Mouse (Mus musculus) kidney, embryonic 16.5 days (tissue): Measurements from ENCODE around the gene Hoxd9. TPM values are rescaled to one million over a fixed set of nuclear protein-coding genes. Genes with fewer than 3 reads are reported as not detected.
A peak's percentile ranks its signal among the peaks of the same experiment; 100 is the strongest.

ENCODE experiments used
- ATAC-seq: fragments of 200-750 bp; cut with Nextera tagmentation; 2 replicates; pipeline ENCODE4 v1.8.0; 2017; ENCODE audit warnings: moderate TSS enrichment; ENCODE audit not compliant: low FRiP score, low TSS enrichment
- H3K27ac ChIP-seq: fragments of 300-500 bp; sonication (generic); 2 replicates; pipeline ENCODE4 v1.5.1; 2014; ENCODE audit warnings: low read length
- H3K27me3 ChIP-seq: fragments of 300-500 bp; sonication (generic); 2 replicates; pipeline ENCODE4 v1.6.1; 2014; ENCODE audit warnings: low read length, control low read depth, mixed read lengths; ENCODE audit not compliant: insufficient read depth
- H3K36me3 ChIP-seq: fragments of 300-500 bp; sonication (generic); 2 replicates; pipeline ENCODE4 v1.6.1; 2014; ENCODE audit warnings: low read length, control low read depth, mixed read lengths; ENCODE audit not compliant: insufficient read depth
- H3K4me1 ChIP-seq: fragments of 300-500 bp; sonication (generic); 2 replicates; pipeline ENCODE4 v1.6.1; 2014; ENCODE audit warnings: low read length, control low read depth, mixed read lengths; ENCODE audit not compliant: insufficient read depth
- H3K4me2 ChIP-seq: fragments of 300-500 bp; sonication (generic); replicated peaks from 2 replicates; pipeline ENCODE4 v1.6.1; 2014; ENCODE audit warnings: low read depth, low read length
- H3K4me3 ChIP-seq: fragments of 300-500 bp; sonication (generic); 2 replicates; pipeline ENCODE4 v1.5.1; 2014; ENCODE audit warnings: mild to moderate bottlenecking, low read length
- H3K9ac ChIP-seq: fragments of 300-500 bp; sonication (generic); replicated peaks from 2 replicates; pipeline ENCODE4 v1.6.1; 2014; ENCODE audit warnings: low read length
- H3K9me3 ChIP-seq: fragments of 300-500 bp; sonication (generic); 2 replicates; pipeline ENCODE4 v1.6.1; 2016; ENCODE audit warnings: low read length, control low read depth
- WGBS: fragments of 180-500 bp; shearing (Covaris S2); extraction: QIAGEN DNeasy Blood & Tissue Kit; methylation state at CpG from one replicate; pipeline ENCODE4 v1.1.7; 2014; 5-methylcytosine and 5-hydroxymethylcytosine counted together
- polyA plus RNA-seq: library from polyadenylated mRNA; unstranded; fragments of >200 nt; fragmentation: Nextera tagmentation; extraction: Ambion mirVana; gene quantifications from 2 replicates; pipeline ENCODE4 v1.2.1, GENCODE M21; 2015

Hoxd9 gene
- polyA plus RNA-seq, 1 experiment from 2014 or later, result 38.4 TPM

GRCm38 (mm10) chr2:74741979-74742277, 44.4 kb downstream of the Hoxd9 start:
- Histone ChIP-seq H3K27ac (peak overlapping the region; percentile 10), H3K36me3 (no peaks in the 10 kb centered on the region), H3K27me3 (peaks cover 20% of the 10 kb centered on the region), H3K9ac (no peak overlapping the region), H3K4me1 (peaks cover 68% of the 10 kb centered on the region), H3K4me2 (no peak overlapping the region), H3K4me3 (no peak overlapping the region), H3K9me3 (no peaks in the 10 kb centered on the region)
- ATAC-seq, result no peak

GRCm38 (mm10) chr2:74745540-74746297, 48.2 kb downstream of the Hoxd9 start:
- ATAC-seq, result no peak
- Histone ChIP-seq H3K4me3 (peak overlapping the region; percentile 41), H3K27ac (peak overlapping the region; percentile 22), H3K36me3 (no peaks in the 10 kb centered on the region), H3K4me1 (peaks cover 57% of the 10 kb centered on the region), H3K4me2 (peak overlapping the region; percentile 55), H3K9ac (peak overlapping the region; percentile 64), H3K27me3 (peaks cover 21% of the 10 kb centered on the region), H3K9me3 (no peaks in the 10 kb centered on the region)
- WGBS, result 27% methylated on average over 6 of the region's 6 CpGs

- Histone ChIP-seq H3K27me3 (peaks cover 24% of the 10 kb centered on the region), H3K27ac (peak overlapping the region; percentile 66), H3K9ac (peak overlapping the region; percentile 64), H3K9me3 (no peaks in the 10 kb centered on the region), H3K4me2 (peak overlapping the region; percentile 55), H3K36me3 (no peaks in the 10 kb centered on the region), H3K4me1 (peaks cover 50% of the 10 kb centered on the region), H3K4me3 (peak overlapping the region; percentile 41)
- peak; percentile 5; the same call in 1 of the 2 replicates for ATAC-seq
- WGBS, result 11% methylated on average over 57 of the region's 58 CpGs
Observed at GRCm38 (mm10) chr2:74746298-74746921, 48.9 kb downstream of the Hoxd9 start.

- H3K27ac ChIP-seq, result peak overlapping the region; percentile 66; the same call in 1 of the 2 replicates
- H3K9me3 ChIP-seq, result no peaks in the 10 kb centered on the region
- peak overlapping the region; percentile 64 for H3K9ac ChIP-seq
- H3K4me3 ChIP-seq, result peak overlapping the region; percentile 41
- 12% methylated on average over 24 of the region's 24 CpGs for WGBS
- peaks cover 29% of the 10 kb centered on the region for H3K27me3 ChIP-seq
- no peaks in the 10 kb centered on the region for H3K36me3 ChIP-seq
- peak; percentile 36; the same call in 1 of the 2 replicates for ATAC-seq
- peak overlapping the region; percentile 55 for H3K4me2 ChIP-seq
- H3K4me1 ChIP-seq, result peaks cover 44% of the 10 kb centered on the region
Observed at GRCm38 (mm10) chr2:74747006-74747405, 49.5 kb downstream of the Hoxd9 start.

GRCm38 (mm10) chr2:74747661-74748141, 50.2 kb downstream of the Hoxd9 start:
- Histone ChIP-seq H3K4me1 (peaks cover 47% of the 10 kb centered on the region), H3K27ac (peak overlapping the region; percentile 31; the same call in 1 of the 2 replicates), H3K36me3 (no peaks in the 10 kb centered on the region), H3K9me3 (no peaks in the 10 kb centered on the region), H3K4me2 (peak overlapping the region; percentile 82), H3K4me3 (peak overlapping the region; percentile 26), H3K9ac (peak overlapping the region; percentile 64), H3K27me3 (peaks cover 29% of the 10 kb centered on the region)
- 44% methylated on average over 11 of the region's 11 CpGs for WGBS
- ATAC-seq, result no peak

- no peaks in the 10 kb centered on the region for H3K9me3 ChIP-seq
- no peaks in the 10 kb centered on the region for H3K36me3 ChIP-seq
- no peak for ATAC-seq
- H3K4me1 ChIP-seq, result peaks cover 55% of the 10 kb centered on the region
- peak overlapping the region; percentile 82 for H3K4me2 ChIP-seq
- 40% methylated on average over 9 of the region's 9 CpGs for WGBS
- peak overlapping the region; percentile 8; the same call in 1 of the 2 replicates for H3K4me3 ChIP-seq
- H3K27me3 ChIP-seq, result peaks cover 29% of the 10 kb centered on the region
- H3K27ac ChIP-seq, result peak overlapping the region; percentile 39; the same call in 1 of the 2 replicates
- 0 out of 2 replicates have a peak overlapping the region, but pooled peaks have one; percentile 33 for H3K9ac ChIP-seq
Observed at GRCm38 (mm10) chr2:74748436-74748995, 51.0 kb downstream of the Hoxd9 start.

- H3K9me3 ChIP-seq, result no peaks in the 10 kb centered on the region
- peak overlapping the region; percentile 92 for H3K27ac ChIP-seq
- peak overlapping the region; percentile 82 for H3K4me2 ChIP-seq
- H3K27me3 ChIP-seq, result peaks cover 26% of the 10 kb centered on the region
- H3K9ac ChIP-seq, result peak overlapping the region; percentile 70
- H3K4me3 ChIP-seq, result peak overlapping the region; percentile 48
- no peaks in the 10 kb centered on the region for H3K36me3 ChIP-seq
- WGBS, result under 1% methylated on average over 47 of the region's 47 CpGs
- peaks cover 60% of the 10 kb centered on the region for H3K4me1 ChIP-seq
- peak; percentile 86 for ATAC-seq
Observed at GRCm38 (mm10) chr2:74749337-74750121, 52.0 kb downstream of the Hoxd9 start.
